Mouse (Mus musculus) hindbrain, postnatal 0 days (tissue): Measurements from ENCODE around the gene Adamtsl1. TPM values are rescaled to one million over a fixed set of nuclear protein-coding genes. Genes with fewer than 3 reads are reported as not detected.

Source experiments
- ATAC-seq: fragments of 200-750 bp; cut with Nextera tagmentation; 2 replicates; pipeline ENCODE4 v1.8.0; 2017; ENCODE audit warnings: mild to moderate bottlenecking, moderate TSS enrichment, moderate library complexity
- DNase-seq: peaks from one replicate; pipeline ENCODE4 v3.0.0-alpha.2; 2015; ENCODE audit warnings: low spot score
- H3K27ac ChIP-seq: fragments of 300-500 bp; sonication (generic); 2 replicates; pipeline ENCODE4 v1.5.1; 2014; ENCODE audit warnings: mild to moderate bottlenecking
- H3K27me3 ChIP-seq: fragments of 300-500 bp; sonication (generic); 2 replicates; pipeline ENCODE4 v1.6.1; 2014; ENCODE audit warnings: low read length, mixed read lengths; ENCODE audit not compliant: insufficient read depth
- H3K36me3 ChIP-seq: fragments of 300-500 bp; sonication (generic); 2 replicates; pipeline ENCODE4 v1.6.1; 2014; ENCODE audit warnings: low read length, mixed read lengths; ENCODE audit not compliant: insufficient read depth
- H3K4me1 ChIP-seq: fragments of 300-500 bp; sonication (generic); 2 replicates; pipeline ENCODE4 v1.6.1; 2014; ENCODE audit warnings: antibody characterized with exemption, low read length, mixed read lengths; ENCODE audit not compliant: insufficient read depth
- H3K4me2 ChIP-seq: fragments of 300-500 bp; sonication (generic); 2 replicates; pipeline ENCODE4 v1.6.1; 2014; ENCODE audit warnings: low read depth, mild to moderate bottlenecking, low read length, moderate library complexity, mixed read lengths
- H3K4me3 ChIP-seq: fragments of 300-500 bp; sonication (generic); 2 replicates; pipeline ENCODE4 v1.5.1; 2014; ENCODE audit warnings: low read length
- H3K9ac ChIP-seq: fragments of 300-500 bp; sonication (generic); replicated peaks from 2 replicates; pipeline ENCODE4 v1.6.1; 2014; ENCODE audit warnings: mild to moderate bottlenecking, low read length, moderate library complexity, mixed read lengths
- H3K9me3 ChIP-seq: fragments of 300-500 bp; sonication (generic); 2 replicates; pipeline ENCODE4 v1.6.1; 2016; ENCODE audit warnings: low read length, mixed read lengths
- CTCF ChIP-seq: IDR thresholded peaks from 2 replicates; pipeline ENCODE4 v1.5.1; 2016; ENCODE audit warnings: antibody characterized with exemption, control low read depth, low read depth
- WGBS: fragments of 180-500 bp; shearing (Covaris S2); extraction: QIAGEN DNeasy Blood & Tissue Kit; methylation state at CpG from one replicate; pipeline ENCODE4 v1.1.7; 2014; 5-methylcytosine and 5-hydroxymethylcytosine counted together
- polyA plus RNA-seq: library from polyadenylated mRNA; unstranded; fragments of >200 nt; fragmentation: Nextera tagmentation; extraction: Ambion mirVana; gene quantifications from 2 replicates; pipeline ENCODE4 v1.2.1, GENCODE M21; 2015
- total RNA-seq: library from RNA; depleted of rRNA; stranded (reverse); fragments of >200 nt; gene quantifications from 2 replicates; pipeline ENCODE4 v1.2.3, GENCODE M21; 2014

The Adamtsl1 gene
- total and polyA plus RNA-seq, 2 experiments from 2014 or later = 8.0 to 13.4 TPM

- Histone ChIP-seq H3K9ac (no peak overlapping the region), H3K4me2 (no peak overlapping the region), H3K9me3 (no peaks in the 10 kb centered on the region), H3K4me1 (no peaks in the 10 kb centered on the region), H3K36me3 (no peaks in the 10 kb centered on the region), H3K4me3 (no peak overlapping the region), H3K27me3 (no peaks in the 10 kb centered on the region), H3K27ac (no peak overlapping the region)
- WGBS = 94% methylated on average over 3 of the region's 3 CpGs
- no peak for TF ChIP-seq CTCF
- no peak for DNase-seq
- no peak for ATAC-seq
These were observed 936.5 kb downstream of the Adamtsl1 start for GRCm38 (mm10) chr4:86450468-86450867.

GRCm38 (mm10) chr4:86464808-86465207, 950.8 kb downstream of the Adamtsl1 start:
- no peaks in the 10 kb centered on the region for H3K27me3 ChIP-seq
- H3K4me3 ChIP-seq = no peak overlapping the region
- ATAC-seq (no peak), DNase-seq (no peak)
- TF ChIP-seq CTCF = no peak
- no peak overlapping the region for H3K27ac ChIP-seq
- no peaks in the 10 kb centered on the region for H3K9me3 ChIP-seq
- no peaks in the 10 kb centered on the region for H3K36me3 ChIP-seq
- H3K4me2 ChIP-seq = no peak overlapping the region
- WGBS = 85% methylated on average over 5 of the region's 5 CpGs
- H3K9ac ChIP-seq = no peak overlapping the region
- H3K4me1 ChIP-seq = no peaks in the 10 kb centered on the region
